Mouse (Mus musculus): ENCODE measurements around the gene Fam129b. TPM values are rescaled to one million over a fixed set of nuclear protein-coding genes. Genes with fewer than 3 reads are reported as not detected.
"Not testable (repeated sequence)": the region's sequence is repeated elsewhere in the genome, so short reads cannot be mapped to it uniquely, and the experiment has no call there.

Fam129b gene
- total and polyA plus RNA-seq, 3 experiments: 0.26 to 0.55 (median 0.50) TPM

DNA sequence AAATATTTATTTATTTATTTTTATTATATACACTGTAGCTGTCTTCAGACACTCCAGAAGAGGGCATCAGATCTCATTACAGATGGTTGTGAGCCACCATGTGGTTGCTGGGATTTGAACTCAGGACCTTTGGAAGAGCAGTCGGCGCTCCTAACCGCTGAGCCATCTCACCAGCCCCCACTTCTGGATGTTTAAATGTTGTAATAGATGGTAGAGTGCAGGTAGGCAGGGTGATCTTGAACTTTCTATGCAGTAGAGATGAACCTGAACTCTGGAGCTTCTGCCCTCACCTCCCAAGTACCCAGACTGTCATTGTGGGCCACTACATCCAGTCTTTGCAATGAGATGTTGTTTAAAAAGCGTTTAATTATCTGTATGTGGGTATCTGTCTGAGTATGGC is 22.2 kb upstream of the Fam129b start:
- H3K36me3 ChIP-seq (replicated peaks in 1 of 2; ENCODE audit: control insufficient read depth in 1 of 2, insufficient read depth in 1 of 2, low read length in 1 of 2); H3K27ac ChIP-seq (ENCODE audit: insufficient read depth, low read depth); H3K4me2 ChIP-seq (ENCODE audit: insufficient read depth, low read depth, poor library complexity, severe bottlenecking); DNase-seq (ENCODE audit: extremely low read depth); H3K9me3 ChIP-seq (replicated peaks; ENCODE audit: low read length); H3K4me3 ChIP-seq (replicated peaks in 1 of 3; ENCODE audit: low read depth in 2 of 3, low read length in 2 of 3, poor library complexity in 1 of 3); H3K79me2 ChIP-seq (replicated peaks; ENCODE audit: control insufficient read depth, extremely low read depth, insufficient read depth, poor library complexity, severe bottlenecking); H3K9ac ChIP-seq (ENCODE audit: insufficient read depth, low read depth); H3K27me3 ChIP-seq (replicated peaks); H3K4me1 ChIP-seq (ENCODE audit: control insufficient read depth in 1 of 2, insufficient read depth in 2 of 2); dilution Hi-C loops (cut with MboI; ENCODE audit: extremely low pct_ligation_motif_present, extremely low pct_unique_long_range_greater_than_20kb, low sequenced_read_pairs): not testable (repeated sequence)
- TF ChIP-seq TBP (conservative IDR thresholded peaks at IDR 0.05; ENCODE audit: low read depth, low read length): 0 out of 2 replicates have a peak, but pooled peaks have one; percentile 31
- in situ Hi-C loops (cut with MboI; ENCODE audit: low pct_ligation_motif_present, low pct_unique_long_range_greater_than_20kb, low sequenced_read_pairs): loop anchor here (5.0 kb wide), 1 partner anchor 76 kb away; the partner anchor contains the start of genes Ptrh1 and Ttc16

DNA sequence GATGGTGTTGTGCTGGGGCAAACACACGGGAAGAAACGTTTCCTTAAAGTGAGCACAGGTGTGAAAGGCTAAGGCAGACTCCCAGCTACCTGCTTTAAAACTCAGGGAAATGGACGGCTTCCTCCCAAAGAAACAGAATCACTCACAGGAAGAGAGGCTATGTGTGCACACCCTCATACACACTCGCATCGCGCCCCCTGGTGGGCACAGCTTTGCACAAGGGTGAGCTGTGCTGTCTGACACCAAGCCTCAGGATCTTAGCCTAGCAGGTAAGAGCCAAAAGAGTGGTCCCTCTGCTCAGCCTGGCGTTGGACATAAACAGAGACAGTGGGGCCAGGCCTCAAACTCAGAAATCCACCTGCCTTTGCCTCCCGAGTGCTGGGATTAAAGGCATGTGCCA is 21.7 kb upstream of the Fam129b start:
- no peak overlapping the region for H3K4me3 ChIP-seq (replicated peaks in 1 of 3; ENCODE audit: low read depth in 2 of 3, low read length in 2 of 3, poor library complexity in 1 of 3)
- H3K27me3 ChIP-seq (replicated peaks): no peaks in the 10 kb centered on the region
- H3K4me2 ChIP-seq (ENCODE audit: insufficient read depth, low read depth, poor library complexity, severe bottlenecking): no peak overlapping the region
- no peaks in the 10 kb centered on the region for H3K79me2 ChIP-seq (replicated peaks; ENCODE audit: control insufficient read depth, extremely low read depth, insufficient read depth, poor library complexity, severe bottlenecking)
- H3K9me3 ChIP-seq (replicated peaks; ENCODE audit: low read length): no peaks in the 10 kb centered on the region
- peaks cover 4 to 7% of the 10 kb centered on the region in 2 experiments; a peak in 3 of 4 replicates for H3K4me1 ChIP-seq (ENCODE audit: control insufficient read depth in 1 of 2, insufficient read depth in 2 of 2)
- in situ Hi-C loops (cut with MboI; ENCODE audit: low pct_ligation_motif_present, low pct_unique_long_range_greater_than_20kb, low sequenced_read_pairs): loop anchor here (5.0 kb wide), 1 partner anchor 77 kb away; the partner anchor contains the start of genes Ptrh1 and Ttc16
- no peaks in the 10 kb centered on the region for H3K36me3 ChIP-seq (replicated peaks in 1 of 2; ENCODE audit: control insufficient read depth in 1 of 2, insufficient read depth in 1 of 2, low read length in 1 of 2)
- H3K9ac ChIP-seq (ENCODE audit: insufficient read depth, low read depth): no peak overlapping the region
- peak; percentile 51 for TF ChIP-seq ZC3H11A (IDR thresholded peaks at IDR 0.05; ENCODE audit: low read depth, low read length)
- no peak for TF ChIP-seq ZKSCAN1 (IDR thresholded peaks at IDR 0.05; ENCODE audit: borderline replicate concordance, low read depth, low read length)
- TF ChIP-seq MAX (IDR thresholded peaks at IDR 0.05; ENCODE audit: low read length): no peak
- peak; percentile 93 for TF ChIP-seq SMC3 (IDR thresholded peaks at IDR 0.05; ENCODE audit: low read depth, low read length)
- no peak for TF ChIP-seq CHD1 (IDR thresholded peaks at IDR 0.05; ENCODE audit: low read depth, low read length)
- peak; percentile 69 to 95 for TF ChIP-seq CTCF (conservative IDR thresholded peaks at IDR 0.05 in 1 of 2, IDR thresholded peaks at IDR 0.05 in 1 of 2; ENCODE audit: low read depth in 2 of 2, low read length in 2 of 2)
- TF ChIP-seq RAD21 (IDR thresholded peaks at IDR 0.05; ENCODE audit: low read depth, low read length): peak; percentile 86
- no peak for TF ChIP-seq MXI1 (IDR thresholded peaks at IDR 0.05; ENCODE audit: low read depth, low read length)
- 0 out of 2 replicates have a peak, but pooled peaks have one; percentile 45 for TF ChIP-seq MYC (IDR thresholded peaks at IDR 0.05; ENCODE audit: low read depth, low read length)
- no peak; the same call in 1 of the 2 replicates for TF ChIP-seq NELFE (IDR thresholded peaks at IDR 0.05; ENCODE audit: low read depth, low read length)
- no peak overlapping the region for H3K27ac ChIP-seq (ENCODE audit: insufficient read depth, low read depth)
- dilution Hi-C loops (cut with MboI; ENCODE audit: extremely low pct_ligation_motif_present, extremely low pct_unique_long_range_greater_than_20kb, low sequenced_read_pairs): no loop called here
- DNase-seq (ENCODE audit: extremely low read depth): peak; percentile 91

DNA sequence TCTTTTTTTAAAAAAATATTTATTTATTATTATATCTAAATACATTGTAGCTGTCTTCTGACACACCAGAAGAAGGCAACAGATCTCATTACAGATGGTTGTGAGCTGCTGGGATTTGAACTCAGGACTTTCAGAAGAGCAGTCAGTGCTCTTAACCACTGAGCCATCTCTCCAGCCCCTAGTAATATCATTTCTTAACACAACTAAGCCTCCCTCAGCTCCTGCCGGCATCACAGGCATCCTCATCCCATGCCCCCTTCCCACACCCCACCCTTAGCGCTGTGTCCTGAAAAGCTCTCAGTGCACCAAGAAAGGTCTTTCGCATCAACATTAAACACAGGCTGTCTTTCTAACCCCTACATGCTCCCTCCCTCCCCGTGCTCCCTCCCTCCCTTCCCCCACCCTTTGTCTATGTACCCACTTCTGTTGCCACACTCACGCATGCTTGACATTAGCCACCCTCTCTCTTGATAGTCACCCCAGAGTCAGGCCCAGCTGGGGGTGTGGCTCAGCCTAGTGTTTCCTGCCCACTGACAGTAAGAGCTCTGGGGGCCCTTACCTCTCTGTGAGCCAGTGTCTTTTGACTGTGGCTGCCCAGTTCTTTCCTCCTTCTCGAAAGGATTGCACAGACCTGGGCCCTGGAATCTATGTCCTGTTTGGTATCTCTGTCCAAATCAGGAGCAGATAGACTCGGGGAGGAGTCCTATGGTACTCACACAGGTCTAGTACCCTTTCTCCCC is 20.7 kb upstream of the Fam129b start:
- no peak for DNase-seq (ENCODE audit: extremely low read depth)
- H3K4me3 ChIP-seq (replicated peaks in 1 of 3; ENCODE audit: low read depth in 2 of 3, low read length in 2 of 3, poor library complexity in 1 of 3): no peak overlapping the region
- H3K79me2 ChIP-seq (replicated peaks; ENCODE audit: control insufficient read depth, extremely low read depth, insufficient read depth, poor library complexity, severe bottlenecking): no peaks in the 10 kb centered on the region
- dilution Hi-C loops (cut with MboI; ENCODE audit: extremely low pct_ligation_motif_present, extremely low pct_unique_long_range_greater_than_20kb, low sequenced_read_pairs): no loop called here
- H3K27ac ChIP-seq (ENCODE audit: insufficient read depth, low read depth): no peak overlapping the region
- H3K9ac ChIP-seq (ENCODE audit: insufficient read depth, low read depth): no peak overlapping the region
- H3K27me3 ChIP-seq (replicated peaks): no peaks in the 10 kb centered on the region
- H3K9me3 ChIP-seq (replicated peaks; ENCODE audit: low read length): no peaks in the 10 kb centered on the region
- TF ChIP-seq ETS1 (conservative IDR thresholded peaks at IDR 0.05; ENCODE audit: low read depth, low read length): no peak
- TF ChIP-seq E2F4 (IDR thresholded peaks at IDR 0.05; ENCODE audit: insufficient replicate concordance, low read depth, low read length): no peak
- no peak for TF ChIP-seq USF2 (conservative IDR thresholded peaks at IDR 0.05; ENCODE audit: low read depth, low read length)
- no peak for TF ChIP-seq IRF4 (IDR thresholded peaks at IDR 0.05; ENCODE audit: low read depth, low read length)
- no peak for TF ChIP-seq JUN (IDR thresholded peaks at IDR 0.05; ENCODE audit: insufficient read depth, low read depth, low read length)
- no peak for TF ChIP-seq MXI1 (IDR thresholded peaks at IDR 0.05; ENCODE audit: low read depth, low read length)
- TF ChIP-seq ZMIZ1 (IDR thresholded peaks at IDR 0.05; ENCODE audit: low read depth, low read length): no peak
- TF ChIP-seq MAX (IDR thresholded peaks at IDR 0.05; ENCODE audit: low read length): no peak
- in situ Hi-C loops (cut with MboI; ENCODE audit: low pct_ligation_motif_present, low pct_unique_long_range_greater_than_20kb, low sequenced_read_pairs): no loop called here
- peaks cover 5 to 7% of the 10 kb centered on the region in 2 experiments; a peak in 3 of 4 replicates for H3K4me1 ChIP-seq (ENCODE audit: control insufficient read depth in 1 of 2, insufficient read depth in 2 of 2)
- no peaks in the 10 kb centered on the region for H3K36me3 ChIP-seq (replicated peaks in 1 of 2; ENCODE audit: control insufficient read depth in 1 of 2, insufficient read depth in 1 of 2, low read length in 1 of 2)
- H3K4me2 ChIP-seq (ENCODE audit: insufficient read depth, low read depth, poor library complexity, severe bottlenecking): no peak overlapping the region
